Comparison of ENCODE assay signal across 28 mouse cellular contexts in genomic region chr9:47946226-47946625, GRCm38 (mm10).
"Had no signal": no experiment of that assay in that cellular context is flagged by ENCODE, and none has a peak within 500 bp of the region (broad histone marks: within the 10 kb centered on the region; RNA-seq: fewer than 3 reads in every experiment).

No protein-coding gene starts in this region.

- H3K27me3 ChIP-seq: limb, embryonic 12.5 days; limb, embryonic 13.5 days; limb, embryonic 15.5 days; liver, embryonic 12.5 days; liver, embryonic 13.5 days; liver, embryonic 15.5 days; lung, embryonic 15.5 days; midbrain, embryonic 15.5 days; neural tube, embryonic 12.5 days had no signal

- H3K4me3 ChIP-seq: limb, embryonic 10.5 days; limb, embryonic 12.5 days; limb, embryonic 13.5 days; limb, embryonic 15.5 days; liver, embryonic 12.5 days; liver, embryonic 13.5 days; liver, embryonic 15.5 days; lung, embryonic 15.5 days; megakaryocyte, embryonic 14.5 days; midbrain, embryonic 10.5 days; midbrain, embryonic 12.5 days; midbrain, embryonic 13.5 days; midbrain, embryonic 15.5 days; myocyte; neural tube, embryonic 12.5 days had no signal

- H3K36me3 ChIP-seq: limb, embryonic 10.5 days; limb, embryonic 12.5 days; limb, embryonic 13.5 days; limb, embryonic 15.5 days; liver, embryonic 12.5 days; liver, embryonic 13.5 days; liver, embryonic 15.5 days; lung, embryonic 15.5 days; midbrain, embryonic 10.5 days; midbrain, embryonic 12.5 days; midbrain, embryonic 13.5 days; midbrain, embryonic 15.5 days; neural tube, embryonic 12.5 days had no signal

- H3K27ac ChIP-seq: limb, embryonic 10.5 days; limb, embryonic 12.5 days; limb, embryonic 13.5 days; limb, embryonic 15.5 days; liver, embryonic 12.5 days; liver, embryonic 13.5 days; liver, embryonic 14.5 days; liver, embryonic 15.5 days; lung, embryonic 15.5 days; macrophage; midbrain, embryonic 10.5 days; midbrain, embryonic 12.5 days; midbrain, embryonic 13.5 days; midbrain, embryonic 15.5 days; neural tube, embryonic 12.5 days had no signal

- H3K9me3 ChIP-seq: limb, embryonic 10.5 days; limb, embryonic 12.5 days; limb, embryonic 13.5 days; limb, embryonic 15.5 days; liver, embryonic 12.5 days; liver, embryonic 13.5 days; liver, embryonic 15.5 days; lung, embryonic 15.5 days; midbrain, embryonic 10.5 days; midbrain, embryonic 12.5 days; midbrain, embryonic 13.5 days; midbrain, embryonic 15.5 days; neural tube, embryonic 12.5 days had no signal

- H3K4me1 ChIP-seq: liver, embryonic 12.5 days; liver, embryonic 13.5 days; liver, embryonic 15.5 days; lung, embryonic 15.5 days; megakaryocyte, embryonic 14.5 days had no signal

- DNase-seq: left cerebral cortex, postnatal 4 days; liver; liver, embryonic 13.5 days; liver, postnatal 0 days; lung, adult 18-20 months; lung, adult 2 months; lung, embryonic 14.5 days; lung, postnatal 10 days; lung, postnatal 14 days; lung, postnatal 36 days; lung, postnatal 4 days; midbrain, embryonic 14.5 days had no signal
